Mouse (Mus musculus) embryonic facial prominence, embryonic 15.5 days (tissue): ENCODE data around the gene Ankrd31. TPM values are rescaled to one million over a fixed set of nuclear protein-coding genes. Genes with fewer than 3 reads are reported as not detected.

ENCODE experiments used
- ATAC-seq: fragments of 200-750 bp; cut with Nextera tagmentation; 2 replicates; pipeline ENCODE4 v1.8.0; 2017; ENCODE audit warnings: low read depth, moderate TSS enrichment; ENCODE audit not compliant: insufficient number of reproducible peaks, low FRiP score, low TSS enrichment
- H3K27ac ChIP-seq: fragments of 300-500 bp; sonication (generic); replicated peaks from 2 replicates; pipeline ENCODE4 v1.5.1; 2015; ENCODE audit warnings: mild to moderate bottlenecking, inconsistent platforms
- H3K27me3 ChIP-seq: fragments of 300-500 bp; sonication (generic); 2 replicates; pipeline ENCODE4 v1.6.1; 2015; ENCODE audit warnings: inconsistent platforms
- H3K36me3 ChIP-seq: fragments of 300-500 bp; sonication (generic); 2 replicates; pipeline ENCODE4 v1.6.1; 2015; ENCODE audit warnings: mild to moderate bottlenecking, inconsistent platforms
- H3K4me1 ChIP-seq: fragments of 300-500 bp; sonication (generic); 2 replicates; pipeline ENCODE4 v1.6.1; 2015; ENCODE audit warnings: inconsistent platforms
- H3K4me2 ChIP-seq: fragments of 300-500 bp; sonication (generic); replicated peaks from 2 replicates; pipeline ENCODE4 v1.6.1; 2015; ENCODE audit warnings: mild to moderate bottlenecking, inconsistent platforms
- H3K4me3 ChIP-seq: fragments of 300-500 bp; sonication (generic); replicated peaks from 2 replicates; pipeline ENCODE4 v1.5.1; 2015; ENCODE audit warnings: mild to moderate bottlenecking, inconsistent platforms
- H3K9ac ChIP-seq: fragments of 300-500 bp; sonication (generic); 2 replicates; pipeline ENCODE4 v1.6.1; 2015; ENCODE audit warnings: inconsistent platforms
- H3K9me3 ChIP-seq: fragments of 300-500 bp; sonication (generic); replicated peaks from 2 replicates; pipeline ENCODE4 v1.6.1; 2016; ENCODE audit warnings: inconsistent platforms
- WGBS: fragments of 180-500 bp; shearing (Covaris S2); methylation state at CpG from one replicate; pipeline ENCODE4 v1.1.7; 2015; 5-methylcytosine and 5-hydroxymethylcytosine counted together
- polyA plus RNA-seq: library from polyadenylated mRNA; unstranded; fragments of >200 nt; fragmentation: Nextera tagmentation; extraction: Ambion mirVana; gene quantifications from 2 replicates; pipeline ENCODE4 v1.2.1, GENCODE M21; 2015

Gene Ankrd31
- polyA plus RNA-seq, 1 experiment from 2014 or later: not detected

DNA sequence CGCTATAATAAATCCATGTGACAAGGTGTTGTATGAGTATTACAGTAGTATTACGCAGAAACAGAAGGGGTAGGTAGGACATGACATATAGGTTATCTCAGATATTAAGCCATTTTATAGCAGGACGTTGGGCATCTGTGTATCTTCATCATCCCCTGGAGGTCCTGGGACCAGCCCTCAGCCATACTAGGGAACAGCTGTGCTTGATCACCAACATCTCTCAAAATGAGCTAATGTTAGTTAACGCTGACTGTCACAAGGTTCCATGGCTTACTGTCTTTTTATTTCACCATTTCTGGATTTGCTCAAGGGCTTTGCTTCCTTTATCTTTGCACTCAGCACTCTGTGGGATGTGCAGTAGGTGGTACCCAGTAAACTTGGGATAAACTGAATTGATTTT is 197.7 kb downstream of the Ankrd31 start:
- ATAC-seq: no peak
- no peaks in the 10 kb centered on the region for H3K36me3 ChIP-seq
- H3K27me3 ChIP-seq: no peaks in the 10 kb centered on the region
- no peak overlapping the region for H3K27ac ChIP-seq
- H3K4me1 ChIP-seq: peaks cover 5% of the 10 kb centered on the region
- H3K4me3 ChIP-seq: no peak overlapping the region
- H3K4me2 ChIP-seq: no peak overlapping the region
- no peak overlapping the region for H3K9ac ChIP-seq
- H3K9me3 ChIP-seq: no peaks in the 10 kb centered on the region
- WGBS: 85% methylated on average over 4 of the region's 4 CpGs

DNA sequence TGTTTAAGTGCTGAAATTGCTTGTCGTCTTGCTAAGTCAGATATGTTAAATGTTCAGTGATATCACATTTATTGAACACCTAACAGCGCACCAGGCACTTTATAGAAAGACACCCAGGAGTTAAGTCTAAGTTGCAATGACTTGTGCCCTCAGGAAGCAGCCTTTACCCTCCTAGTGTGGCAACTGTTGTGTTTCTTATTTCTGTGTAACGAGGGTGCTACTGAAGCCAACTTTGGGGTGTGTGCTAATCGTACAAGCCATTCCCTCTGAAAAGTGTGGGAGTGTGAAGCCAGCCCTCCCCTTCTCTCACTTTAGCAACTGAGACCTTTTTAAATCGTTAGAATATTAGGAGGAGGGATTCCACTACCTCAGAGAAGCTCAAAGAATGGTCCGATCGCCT is 199.7 kb downstream of the Ankrd31 start:
- no peak overlapping the region for H3K27ac ChIP-seq
- no peaks in the 10 kb centered on the region for H3K36me3 ChIP-seq
- no peak overlapping the region for H3K4me2 ChIP-seq
- no peaks in the 10 kb centered on the region for H3K9me3 ChIP-seq
- no peak overlapping the region for H3K4me3 ChIP-seq
- no peaks in the 10 kb centered on the region for H3K27me3 ChIP-seq
- peaks cover 5% of the 10 kb centered on the region for H3K4me1 ChIP-seq
- 83% methylated on average over 7 of the region's 7 CpGs for WGBS
- no peak for ATAC-seq
- H3K9ac ChIP-seq: no peak overlapping the region

DNA sequence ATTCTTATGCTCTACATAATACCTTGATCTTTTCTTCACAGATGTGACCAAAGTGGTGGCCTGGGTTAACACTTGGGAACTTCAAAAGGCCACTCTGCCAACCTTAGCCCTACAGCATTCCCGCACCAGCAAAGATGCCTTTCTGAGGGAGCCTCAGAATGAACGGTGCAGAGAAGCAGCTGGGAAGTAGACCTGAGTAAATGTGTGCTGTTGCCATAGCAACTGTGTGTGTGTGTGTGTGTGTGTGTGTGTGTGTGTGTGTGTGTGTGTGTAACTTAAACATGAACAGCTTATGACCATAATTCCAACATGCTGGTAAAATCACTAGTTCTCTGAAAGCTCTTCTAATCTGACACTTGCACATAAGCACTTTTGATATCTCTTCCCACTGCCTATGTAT is 203.8 kb downstream of the Ankrd31 start:
- no peaks in the 10 kb centered on the region for H3K4me1 ChIP-seq
- H3K36me3 ChIP-seq: no peaks in the 10 kb centered on the region
- H3K4me2 ChIP-seq: no peak overlapping the region
- no peaks in the 10 kb centered on the region for H3K27me3 ChIP-seq
- no peak overlapping the region for H3K27ac ChIP-seq
- ATAC-seq: no peak
- no peak overlapping the region for H3K9ac ChIP-seq
- H3K9me3 ChIP-seq: no peaks in the 10 kb centered on the region
- no peak overlapping the region for H3K4me3 ChIP-seq
- 51% methylated on average over 2 of the region's 2 CpGs for WGBS

DNA sequence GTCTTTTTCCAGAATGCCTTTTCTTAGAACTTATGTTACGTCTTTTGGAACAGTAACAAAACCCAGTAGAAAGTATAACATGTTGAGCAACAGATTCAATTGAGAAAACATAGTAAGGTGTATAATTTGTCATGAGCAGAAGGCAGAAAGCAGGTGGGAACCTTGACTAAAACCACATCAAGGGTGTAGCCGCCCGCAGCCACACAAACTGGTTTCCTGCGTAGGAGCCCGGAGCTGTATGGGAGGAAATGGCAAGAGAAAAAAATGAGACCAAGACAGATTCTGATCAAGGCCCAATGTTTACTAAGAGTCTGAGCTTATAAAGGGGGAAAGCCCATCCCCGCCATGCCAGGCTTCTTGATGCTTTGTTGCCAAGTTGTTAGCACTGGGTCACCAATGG is 208.4 kb downstream of the Ankrd31 start:
- Histone ChIP-seq H3K4me2 (no peak overlapping the region), H3K4me3 (no peak overlapping the region), H3K27me3 (no peaks in the 10 kb centered on the region), H3K4me1 (no peaks in the 10 kb centered on the region), H3K27ac (no peak overlapping the region), H3K9ac (no peak overlapping the region), H3K9me3 (no peaks in the 10 kb centered on the region), H3K36me3 (no peaks in the 10 kb centered on the region)
- ATAC-seq: no peak
- 80% methylated on average over 6 of the region's 6 CpGs for WGBS

Other genes starting within 250 kb of the Ankrd31 start
- gene Polk, start 205.7 kb upstream of the Ankrd31 start, polyA plus RNA-seq: 11.3 and 13.3 TPM in 2 replicates
- 10.4 and 12.2 TPM in 2 replicates for gene Col4a3bp, start 205.7 kb upstream of the Ankrd31 start, polyA plus RNA-seq
- 52.9 and 55.6 TPM in 2 replicates for gene Hmgcr, start 77.3 kb upstream of the Ankrd31 start, polyA plus RNA-seq
- 0.41 and 0.53 TPM in 2 replicates for gene Gcnt4, start 176.4 kb downstream of the Ankrd31 start, polyA plus RNA-seq